Mouse (Mus musculus) embryonic facial prominence, embryonic 13.5 days (tissue): Measurements from ENCODE around the gene Gfod2. TPM values are rescaled to one million over a fixed set of nuclear protein-coding genes. Genes with fewer than 3 reads are reported as not detected.
A peak's percentile ranks its signal among the peaks of the same experiment; 100 is the strongest.

Experiments
- ATAC-seq: fragments of 200-750 bp; cut with Nextera tagmentation; 2 replicates; pipeline ENCODE4 v1.8.0; 2017; ENCODE audit warnings: low read depth; ENCODE audit not compliant: insufficient number of reproducible peaks, insufficient read depth, low FRiP score, low TSS enrichment
- H3K27ac ChIP-seq: fragments of 300-500 bp; sonication (generic); 2 replicates; pipeline ENCODE4 v1.5.1; 2015; ENCODE audit warnings: moderate library complexity, mild to moderate bottlenecking, inconsistent platforms
- H3K27me3 ChIP-seq: fragments of 300-500 bp; sonication (generic); 2 replicates; pipeline ENCODE4 v1.6.1; 2015; ENCODE audit warnings: mild to moderate bottlenecking, inconsistent platforms
- H3K36me3 ChIP-seq: fragments of 300-500 bp; sonication (generic); 2 replicates; pipeline ENCODE4 v1.6.1; 2015; ENCODE audit warnings: mild to moderate bottlenecking, inconsistent platforms
- H3K4me1 ChIP-seq: fragments of 300-500 bp; sonication (generic); 2 replicates; pipeline ENCODE4 v1.6.1; 2015; ENCODE audit warnings: inconsistent platforms
- H3K4me2 ChIP-seq: fragments of 300-500 bp; sonication (generic); 2 replicates; pipeline ENCODE4 v1.6.1; 2015; ENCODE audit warnings: moderate library complexity, mild to moderate bottlenecking, inconsistent platforms
- H3K4me3 ChIP-seq: fragments of 300-500 bp; sonication (generic); 2 replicates; pipeline ENCODE4 v1.5.1; 2015; ENCODE audit warnings: mild to moderate bottlenecking, inconsistent platforms
- H3K9ac ChIP-seq: fragments of 300-500 bp; sonication (generic); 2 replicates; pipeline ENCODE4 v1.6.1; 2015; ENCODE audit warnings: mild to moderate bottlenecking, inconsistent platforms
- H3K9me3 ChIP-seq: fragments of 300-500 bp; sonication (generic); 2 replicates; pipeline ENCODE4 v1.6.1; 2016; ENCODE audit warnings: inconsistent platforms
- WGBS: fragments of 180-500 bp; shearing (Covaris S2); methylation state at CpG from one replicate; pipeline ENCODE4 v1.1.7; 2015; ENCODE audit warnings: mixed read lengths; 5-methylcytosine and 5-hydroxymethylcytosine counted together
- polyA plus RNA-seq: library from polyadenylated mRNA; unstranded; fragments of >200 nt; fragmentation: Nextera tagmentation; extraction: Ambion mirVana; gene quantifications from 2 replicates; pipeline ENCODE4 v1.2.1, GENCODE M21; 2015

The Gfod2 gene
- polyA plus RNA-seq, 1 experiment from 2014 or later: 27.5 TPM

- WGBS: 50% methylated on average over 2 of the region's 2 CpGs
- Histone ChIP-seq H3K4me3 (no peak overlapping the region), H3K4me2 (no peak overlapping the region), H3K9me3 (no peaks in the 10 kb centered on the region), H3K9ac (no peak overlapping the region), H3K36me3 (0 out of 2 replicates have a peak, but pooled peaks cover 2% of the 10 kb centered on the region), H3K27me3 (no peaks in the 10 kb centered on the region), H3K27ac (no peak overlapping the region), H3K4me1 (peaks cover 34% of the 10 kb centered on the region)
- ATAC-seq: no peak
Observed at GRCm38 (mm10) chr8:105753916-105754315, 4.5 kb downstream of the Gfod2 start.

- H3K36me3 ChIP-seq: 0 out of 2 replicates have a peak, but pooled peaks cover 7% of the 10 kb centered on the region
- peaks cover 32% of the 10 kb centered on the region for H3K4me1 ChIP-seq
- H3K9me3 ChIP-seq: no peaks in the 10 kb centered on the region
- H3K27ac ChIP-seq: peak overlapping the region; percentile 72
- H3K27me3 ChIP-seq: no peaks in the 10 kb centered on the region
- 9% methylated on average over 11 of the region's 11 CpGs for WGBS
- H3K9ac ChIP-seq: peak overlapping the region; percentile 22; the same call in 1 of the 2 replicates
- ATAC-seq: no peak
- peak overlapping the region; percentile 41 for H3K4me2 ChIP-seq
- 0 out of 2 replicates have a peak overlapping the region, but pooled peaks have one; percentile 12 for H3K4me3 ChIP-seq
Observed at GRCm38 (mm10) chr8:105750606-105751005, 7.9 kb downstream of the Gfod2 start.

- Histone ChIP-seq H3K27me3 (no peaks in the 10 kb centered on the region), H3K27ac (no peak overlapping the region), H3K4me2 (no peak overlapping the region), H3K9ac (no peak overlapping the region), H3K36me3 (peaks cover 7% of the 10 kb centered on the region; the same call in 1 of the 2 replicates), H3K9me3 (no peaks in the 10 kb centered on the region), H3K4me1 (peaks cover 7% of the 10 kb centered on the region), H3K4me3 (no peak overlapping the region)
- 85% methylated on average over 4 of the region's 4 CpGs for WGBS
- no peak for ATAC-seq
Observed at GRCm38 (mm10) chr8:105743301-105743700, 15.2 kb downstream of the Gfod2 start.

GRCm38 (mm10) chr8:105739216-105739615, 19.2 kb downstream of the Gfod2 start:
- no peak overlapping the region for H3K4me3 ChIP-seq
- no peak overlapping the region for H3K27ac ChIP-seq
- H3K9ac ChIP-seq: no peak overlapping the region
- 91% methylated on average over 5 of the region's 5 CpGs for WGBS
- no peaks in the 10 kb centered on the region for H3K9me3 ChIP-seq
- H3K27me3 ChIP-seq: no peaks in the 10 kb centered on the region
- no peaks in the 10 kb centered on the region for H3K4me1 ChIP-seq
- H3K4me2 ChIP-seq: no peak overlapping the region
- ATAC-seq: no peak
- H3K36me3 ChIP-seq: peaks cover 6% of the 10 kb centered on the region; the same call in 1 of the 2 replicates

GRCm38 (mm10) chr8:105732186-105732585, 26.3 kb downstream of the Gfod2 start:
- Histone ChIP-seq H3K4me2 (no peak overlapping the region), H3K27me3 (no peaks in the 10 kb centered on the region), H3K9ac (no peak overlapping the region), H3K27ac (no peak overlapping the region), H3K4me1 (no peaks in the 10 kb centered on the region), H3K9me3 (no peaks in the 10 kb centered on the region), H3K4me3 (no peak overlapping the region), H3K36me3 (peaks cover 13% of the 10 kb centered on the region)
- no peak for ATAC-seq
- WGBS: 93% methylated on average over 5 of the region's 5 CpGs

- H3K9me3 ChIP-seq: no peaks in the 10 kb centered on the region
- H3K4me3 ChIP-seq: no peak overlapping the region
- peaks cover 37% of the 10 kb centered on the region for H3K36me3 ChIP-seq
- H3K9ac ChIP-seq: no peak overlapping the region
- H3K27ac ChIP-seq: peak overlapping the region; percentile 8; the same call in 1 of the 2 replicates
- WGBS: 85% methylated on average over 18 of the region's 18 CpGs
- H3K4me2 ChIP-seq: no peak overlapping the region
- no peaks in the 10 kb centered on the region for H3K4me1 ChIP-seq
- ATAC-seq: no peak
- no peaks in the 10 kb centered on the region for H3K27me3 ChIP-seq
Observed at GRCm38 (mm10) chr8:105727397-105728124, 30.9 kb downstream of the Gfod2 start.

GRCm38 (mm10) chr8:105725726-105726125, 32.7 kb downstream of the Gfod2 start:
- Histone ChIP-seq H3K27me3 (no peaks in the 10 kb centered on the region), H3K4me2 (no peak overlapping the region), H3K36me3 (peaks cover 43% of the 10 kb centered on the region), H3K4me3 (no peak overlapping the region), H3K9me3 (no peaks in the 10 kb centered on the region), H3K27ac (no peak overlapping the region), H3K9ac (no peak overlapping the region), H3K4me1 (no peaks in the 10 kb centered on the region)
- ATAC-seq: no peak
- 79% methylated on average over 5 of the region's 5 CpGs for WGBS

- peaks cover 37% of the 10 kb centered on the region for H3K36me3 ChIP-seq
- 94% methylated on average over 9 of the region's 9 CpGs for WGBS
- no peak overlapping the region for H3K9ac ChIP-seq
- H3K9me3 ChIP-seq: no peaks in the 10 kb centered on the region
- H3K4me3 ChIP-seq: no peak overlapping the region
- H3K27me3 ChIP-seq: no peaks in the 10 kb centered on the region
- no peak overlapping the region for H3K27ac ChIP-seq
- no peak for ATAC-seq
- H3K4me2 ChIP-seq: no peak overlapping the region
- no peaks in the 10 kb centered on the region for H3K4me1 ChIP-seq
Observed at GRCm38 (mm10) chr8:105722861-105723260, 35.6 kb downstream of the Gfod2 start.

- no peak overlapping the region for H3K27ac ChIP-seq
- H3K4me2 ChIP-seq: no peak overlapping the region
- H3K9ac ChIP-seq: no peak overlapping the region
- 90% methylated on average over 4 of the region's 4 CpGs for WGBS
- H3K27me3 ChIP-seq: no peaks in the 10 kb centered on the region
- no peak overlapping the region for H3K4me3 ChIP-seq
- H3K4me1 ChIP-seq: no peaks in the 10 kb centered on the region
- ATAC-seq: no peak
- peaks cover 32% of the 10 kb centered on the region for H3K36me3 ChIP-seq
- no peaks in the 10 kb centered on the region for H3K9me3 ChIP-seq
Observed at GRCm38 (mm10) chr8:105719637-105720036, 38.8 kb downstream of the Gfod2 start.

GRCm38 (mm10) chr8:105716302-105716945, 42.0 kb downstream of the Gfod2 start:
- H3K36me3 ChIP-seq: peaks cover 17% of the 10 kb centered on the region
- no peaks in the 10 kb centered on the region for H3K9me3 ChIP-seq
- no peak overlapping the region for H3K4me2 ChIP-seq
- 93% methylated on average over 15 of the region's 15 CpGs for WGBS
- no peak overlapping the region for H3K4me3 ChIP-seq
- no peaks in the 10 kb centered on the region for H3K4me1 ChIP-seq
- no peak overlapping the region for H3K27ac ChIP-seq
- ATAC-seq: no peak
- H3K9ac ChIP-seq: no peak overlapping the region
- no peaks in the 10 kb centered on the region for H3K27me3 ChIP-seq

GRCm38 (mm10) chr8:105715042-105715441, 43.4 kb downstream of the Gfod2 start:
- no peaks in the 10 kb centered on the region for H3K27me3 ChIP-seq
- H3K4me2 ChIP-seq: no peak overlapping the region
- H3K27ac ChIP-seq: peak overlapping the region; percentile 49; the same call in 1 of the 2 replicates
- H3K9ac ChIP-seq: no peak overlapping the region
- no peaks in the 10 kb centered on the region for H3K9me3 ChIP-seq
- 71% methylated on average over 6 of the region's 6 CpGs for WGBS
- H3K4me3 ChIP-seq: no peak overlapping the region
- H3K4me1 ChIP-seq: no peaks in the 10 kb centered on the region
- ATAC-seq: no peak
- peaks cover 13% of the 10 kb centered on the region for H3K36me3 ChIP-seq

- no peaks in the 10 kb centered on the region for H3K4me1 ChIP-seq
- no peak overlapping the region for H3K4me2 ChIP-seq
- no peaks in the 10 kb centered on the region for H3K9me3 ChIP-seq
- H3K27ac ChIP-seq: no peak overlapping the region
- H3K9ac ChIP-seq: no peak overlapping the region
- peaks cover 13% of the 10 kb centered on the region for H3K36me3 ChIP-seq
- 0 out of 2 replicates have a peak, but pooled peaks have one; percentile 27 for ATAC-seq
- 8% methylated on average over 3 of the region's 3 CpGs for WGBS
- no peaks in the 10 kb centered on the region for H3K27me3 ChIP-seq
- no peak overlapping the region for H3K4me3 ChIP-seq
Observed at GRCm38 (mm10) chr8:105714139-105714538, 44.3 kb downstream of the Gfod2 start.
